Mouse (Mus musculus): Measurements from ENCODE around the gene Tspan14.

Tspan14 gene

DNA sequence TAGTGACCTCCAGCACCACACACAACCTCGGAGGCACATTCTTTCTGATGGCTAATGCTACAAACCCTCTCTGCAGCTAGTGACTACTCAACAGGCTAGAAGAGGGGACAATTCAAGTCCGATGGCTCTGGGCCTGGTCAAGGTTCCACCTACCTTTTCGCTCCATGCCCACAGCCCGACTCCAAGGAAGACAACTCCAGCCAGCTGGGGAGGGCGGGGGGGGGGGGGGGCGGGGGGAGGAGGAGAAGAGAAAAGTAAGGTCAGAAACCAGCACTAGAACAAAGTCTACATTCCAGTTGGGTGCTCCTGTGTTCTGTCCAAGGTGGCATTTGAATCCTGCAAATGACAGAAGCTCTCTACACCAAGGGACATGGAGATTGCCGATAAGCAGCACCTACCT lies 48.1 kb downstream of the Tspan14 start:
- no peak for DNase-seq (ENCODE audit: extremely low read depth, low read depth)

DNA sequence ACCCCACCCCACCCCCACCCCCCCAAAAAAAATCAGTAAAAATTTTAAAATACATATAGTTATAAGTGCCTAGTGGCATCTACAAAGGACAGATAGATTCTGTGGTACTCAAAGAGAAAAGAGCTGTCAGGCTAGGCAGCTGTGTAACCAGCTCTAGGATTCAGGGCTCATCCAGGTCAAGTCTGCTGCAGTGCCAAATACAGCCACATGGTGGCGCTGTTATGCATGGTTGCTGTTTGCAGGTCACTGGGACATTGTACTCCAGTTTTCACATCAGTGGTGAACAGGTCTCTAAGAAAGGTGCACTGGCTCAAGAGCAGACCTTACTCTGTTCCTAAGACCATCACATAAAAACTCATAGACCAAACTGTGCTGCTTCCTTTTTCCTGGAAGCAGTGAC lies 49.0 kb downstream of the Tspan14 start:
- no peak for DNase-seq (ENCODE audit: extremely low read depth, low read depth)

DNA sequence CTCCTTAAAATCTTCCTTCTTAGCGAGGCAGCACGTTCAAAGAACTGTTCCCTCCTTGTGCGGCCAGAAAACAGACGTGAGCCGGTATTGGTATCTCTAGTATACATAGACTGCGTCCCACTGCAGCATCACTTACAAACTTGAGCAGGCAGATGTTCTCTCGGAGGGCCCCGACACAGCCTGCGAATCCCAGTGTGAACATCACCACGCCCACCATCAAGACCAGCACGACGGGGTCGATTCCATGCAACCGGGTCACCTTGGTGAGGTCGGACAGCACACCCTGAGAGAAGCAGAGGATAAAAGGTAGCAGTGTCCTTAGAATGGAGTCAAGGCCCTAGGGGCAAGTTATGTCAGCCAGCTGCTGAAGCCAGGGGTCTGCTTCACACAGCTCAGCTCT lies 49.9 kb downstream of the Tspan14 start:
- no peak for DNase-seq (ENCODE audit: extremely low read depth, low read depth)

DNA sequence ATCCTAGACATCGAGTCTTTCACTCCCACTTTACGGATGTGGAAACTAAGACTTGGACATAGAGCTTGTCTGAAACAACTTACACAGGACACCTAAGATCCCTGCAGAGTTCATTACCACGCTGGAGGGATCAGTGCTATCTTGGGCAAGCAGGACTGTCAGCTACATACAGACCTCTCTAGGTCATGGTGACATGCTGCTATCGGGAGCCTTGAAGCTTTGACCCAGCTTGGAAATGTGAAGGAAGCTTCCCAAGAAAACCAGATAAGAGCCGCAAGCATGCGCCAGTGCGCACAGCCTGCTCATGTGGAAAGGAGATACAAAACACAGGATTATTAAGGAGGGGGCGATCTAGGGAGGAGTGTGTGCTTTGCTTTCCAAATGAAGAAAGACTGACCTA lies 50.8 kb downstream of the Tspan14 start:
- DNase-seq (ENCODE audit: extremely low read depth, low read depth): no peak

DNA sequence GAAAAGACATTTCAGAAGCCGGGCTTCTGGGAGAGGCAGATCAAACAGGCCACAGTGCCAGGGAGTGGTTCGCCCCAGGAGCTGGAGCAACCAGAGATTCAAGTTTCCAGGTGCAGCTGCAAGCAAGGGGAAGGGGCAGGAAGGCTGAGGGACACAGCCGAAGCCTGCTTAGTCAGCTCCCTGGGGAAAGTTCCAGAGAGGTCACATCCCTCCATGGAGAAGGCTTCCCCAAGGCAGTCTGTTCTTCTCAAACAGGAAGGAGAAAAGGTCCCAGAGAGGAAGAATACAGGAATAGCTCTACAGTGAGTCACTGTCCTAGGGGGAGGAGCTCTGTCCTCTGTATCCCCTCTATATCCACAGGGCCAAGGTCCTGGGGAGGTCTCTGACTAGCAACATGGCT lies 51.9 kb downstream of the Tspan14 start:
- DNase-seq (ENCODE audit: extremely low read depth, low read depth): no peak

DNA sequence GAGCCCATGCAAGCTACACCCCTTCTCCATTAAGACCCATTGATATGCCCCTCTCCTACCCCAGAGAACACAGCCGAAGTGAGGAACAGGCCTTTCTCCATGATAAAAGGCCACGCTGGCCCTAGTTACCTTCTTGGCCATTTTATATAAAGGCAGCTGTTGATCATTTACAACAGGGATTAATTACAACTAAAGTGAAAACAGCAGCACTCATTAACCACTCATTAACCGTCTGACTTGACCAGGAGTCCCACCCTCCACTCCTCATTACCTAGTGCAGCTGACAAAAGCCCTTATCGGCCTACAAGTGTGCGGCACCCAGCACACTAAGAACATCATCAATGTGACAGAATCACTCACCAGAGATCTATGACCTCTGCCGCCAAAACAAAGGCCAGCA lies 52.9 kb downstream of the Tspan14 start:
- no peak for DNase-seq (ENCODE audit: extremely low read depth, low read depth)

DNA sequence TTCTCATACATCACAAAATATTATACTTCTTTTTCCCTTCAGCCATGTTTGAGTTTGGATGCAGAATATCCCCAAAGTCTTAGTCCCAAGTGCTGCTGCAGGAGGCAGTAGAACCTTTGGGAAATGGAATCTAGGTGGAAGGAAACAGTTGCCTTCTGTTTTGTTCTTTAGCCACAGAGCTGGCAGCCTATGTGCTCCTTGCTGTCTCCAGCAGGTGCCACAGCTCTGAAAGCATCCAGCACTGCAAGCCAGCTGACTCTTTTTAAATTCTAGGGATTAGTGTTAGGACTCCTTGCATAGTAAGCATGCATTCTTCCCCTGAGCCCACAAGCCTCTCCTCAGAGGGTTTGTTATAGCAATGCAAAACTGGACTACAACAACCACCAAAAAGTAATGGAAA lies 55.1 kb downstream of the Tspan14 start:
- DNase-seq (ENCODE audit: extremely low read depth, low read depth): no peak

DNA sequence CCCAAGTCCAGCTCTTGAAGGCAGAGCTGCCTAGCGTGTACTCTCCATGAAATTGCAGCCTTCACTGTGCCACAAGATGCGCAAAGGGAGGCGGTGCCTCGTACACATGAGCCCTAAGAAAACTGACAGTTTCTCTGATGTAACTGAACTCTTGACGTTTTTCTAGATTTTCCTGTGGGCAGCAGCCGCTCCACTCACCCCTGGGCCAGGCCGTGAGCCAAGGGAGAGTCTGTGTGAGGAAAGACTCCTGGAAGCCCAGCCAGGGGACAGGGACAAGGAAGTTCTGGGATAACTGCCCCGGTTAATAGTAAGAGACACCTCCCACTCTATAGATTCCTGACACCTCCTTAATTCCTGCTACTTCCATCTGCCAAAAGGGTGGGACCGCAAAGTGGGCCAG lies 57.8 kb downstream of the Tspan14 start:
- DNase-seq (ENCODE audit: extremely low read depth, low read depth): no peak

DNA sequence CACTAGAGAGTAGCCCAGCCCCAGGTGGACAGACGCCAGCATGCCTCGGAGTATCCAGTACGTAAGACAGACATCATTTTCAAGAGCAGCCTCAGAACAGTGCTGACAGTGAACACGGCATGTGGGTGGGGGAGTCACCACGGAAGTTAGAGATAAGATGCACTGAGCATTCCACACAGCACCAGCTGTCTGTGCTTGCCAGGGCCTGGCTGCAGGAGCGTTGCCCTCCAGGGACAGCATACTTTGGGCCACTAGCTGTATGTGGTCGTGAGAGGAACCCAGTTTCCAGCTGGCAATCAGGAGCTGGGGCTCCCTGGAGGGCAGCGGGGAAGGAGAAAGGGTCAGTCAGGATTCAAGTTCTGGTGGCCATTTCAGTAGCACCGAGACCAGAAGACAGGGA lies 59.8 kb downstream of the Tspan14 start:
- no peak for DNase-seq (ENCODE audit: extremely low read depth, low read depth)

DNA sequence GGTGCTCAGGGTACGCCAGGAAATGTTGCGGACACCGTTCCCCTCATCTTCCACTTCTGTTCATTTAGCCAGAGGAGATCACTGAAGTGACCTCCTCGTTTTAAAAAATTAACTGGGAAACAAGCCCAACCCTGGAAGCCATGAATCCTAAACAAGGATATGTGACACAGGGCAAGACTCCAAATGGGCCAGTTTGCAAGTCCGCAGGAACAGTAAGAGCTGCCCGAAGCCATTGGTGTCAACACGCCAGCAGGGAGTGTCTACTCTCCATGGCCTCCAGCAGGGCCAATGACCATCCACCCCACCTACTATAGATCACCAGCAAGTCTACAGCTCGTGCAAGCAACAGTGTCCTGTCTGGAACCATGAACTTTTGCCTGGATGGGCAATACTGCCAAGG lies 60.8 kb downstream of the Tspan14 start:
- no peak for DNase-seq (ENCODE audit: extremely low read depth, low read depth)

DNA sequence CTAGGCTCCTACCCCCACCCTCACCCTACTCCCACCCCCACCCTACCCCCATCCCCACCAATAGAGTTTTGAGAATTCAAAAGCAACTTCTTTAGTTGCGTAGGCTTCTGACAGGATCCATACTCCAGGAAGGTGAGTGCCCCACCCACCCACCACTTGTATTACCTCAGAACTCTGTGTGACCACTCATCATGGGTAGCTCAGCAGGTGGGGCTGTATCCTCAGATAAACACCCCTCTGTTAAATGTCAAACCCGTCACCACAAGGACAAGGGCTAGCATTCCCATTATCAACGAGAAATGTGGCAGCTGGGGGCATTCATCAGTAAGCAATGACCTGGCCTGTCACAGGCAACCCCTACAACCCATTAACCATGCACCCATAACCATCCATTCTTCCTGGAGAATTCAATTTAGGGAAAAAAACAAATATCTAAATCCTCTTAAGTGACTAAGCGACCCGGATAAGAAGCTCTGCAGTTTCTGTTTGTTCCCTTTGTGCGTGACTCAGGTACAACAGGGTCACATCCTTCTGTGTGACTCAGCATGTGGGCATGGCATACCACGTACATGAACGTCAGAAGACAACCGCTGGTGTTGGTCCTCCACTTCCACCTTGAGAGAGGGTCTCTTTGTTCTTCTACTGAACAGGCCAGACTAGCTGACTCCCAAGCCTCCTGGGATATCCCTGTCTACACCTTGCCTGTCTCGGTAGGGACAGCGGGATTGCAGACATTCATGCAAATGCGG lies 64.1 kb downstream of the Tspan14 start:
- DNase-seq (ENCODE audit: extremely low read depth, low read depth): no peak

DNA sequence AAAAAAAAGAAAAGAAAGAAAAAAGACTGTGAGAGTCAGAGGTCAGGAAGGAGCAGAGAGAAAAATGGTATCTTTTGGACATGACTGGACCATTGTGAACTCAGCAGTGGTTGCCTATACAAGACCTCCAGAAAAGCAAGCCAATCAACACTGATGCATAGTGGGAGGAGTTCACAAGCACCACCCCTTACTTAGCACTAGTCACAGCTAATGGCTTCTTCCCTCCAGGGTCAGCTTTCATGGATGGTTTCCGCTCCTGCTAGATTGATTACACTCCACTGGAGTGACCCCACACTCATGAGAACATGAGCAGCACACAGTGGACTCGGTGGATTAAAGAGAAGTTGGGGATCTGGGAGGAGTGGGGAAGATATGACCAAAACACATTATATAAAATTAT lies 66.3 kb downstream of the Tspan14 start:
- no peak for DNase-seq (ENCODE audit: extremely low read depth, low read depth)

DNA sequence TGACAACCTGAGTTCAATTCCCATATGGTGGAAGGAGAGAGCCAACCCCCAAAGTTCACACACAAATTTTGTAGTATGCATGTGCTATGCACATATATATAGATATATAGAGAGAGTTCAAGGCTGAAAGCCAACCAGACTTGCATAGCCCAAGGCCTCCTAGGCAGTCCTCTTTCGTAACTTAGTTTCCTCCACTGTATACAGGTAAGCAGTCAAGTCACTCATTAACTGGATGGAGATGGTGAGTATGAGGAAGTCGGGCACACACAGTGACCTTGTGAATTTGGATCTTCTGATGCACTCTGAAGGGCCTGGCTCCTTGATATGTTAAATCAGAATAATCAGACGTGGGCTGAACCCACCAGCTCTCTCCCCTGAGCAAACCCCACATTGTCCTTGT lies 68.7 kb downstream of the Tspan14 start:
- DNase-seq (ENCODE audit: extremely low read depth, low read depth): no peak

DNA sequence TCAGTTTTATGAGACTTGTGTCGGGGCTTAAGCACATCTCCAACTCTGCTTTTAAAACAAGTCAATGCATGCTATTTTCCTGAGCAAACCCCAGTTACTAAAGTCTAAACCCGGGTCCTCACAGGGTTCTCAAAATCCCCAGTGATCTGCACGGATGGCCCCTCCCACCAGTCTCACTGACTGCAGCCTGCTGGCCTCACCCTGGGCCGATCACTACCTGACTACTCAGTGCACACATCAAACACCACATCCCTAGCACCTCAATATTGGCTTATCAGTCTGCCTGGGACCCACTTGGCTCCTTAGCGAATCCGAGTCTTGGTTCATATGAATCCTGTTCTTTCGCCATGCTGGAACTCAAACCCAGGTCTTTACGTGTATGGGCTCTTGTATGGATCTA lies 70.9 kb downstream of the Tspan14 start:
- no peak for DNase-seq (ENCODE audit: extremely low read depth, low read depth)

DNA sequence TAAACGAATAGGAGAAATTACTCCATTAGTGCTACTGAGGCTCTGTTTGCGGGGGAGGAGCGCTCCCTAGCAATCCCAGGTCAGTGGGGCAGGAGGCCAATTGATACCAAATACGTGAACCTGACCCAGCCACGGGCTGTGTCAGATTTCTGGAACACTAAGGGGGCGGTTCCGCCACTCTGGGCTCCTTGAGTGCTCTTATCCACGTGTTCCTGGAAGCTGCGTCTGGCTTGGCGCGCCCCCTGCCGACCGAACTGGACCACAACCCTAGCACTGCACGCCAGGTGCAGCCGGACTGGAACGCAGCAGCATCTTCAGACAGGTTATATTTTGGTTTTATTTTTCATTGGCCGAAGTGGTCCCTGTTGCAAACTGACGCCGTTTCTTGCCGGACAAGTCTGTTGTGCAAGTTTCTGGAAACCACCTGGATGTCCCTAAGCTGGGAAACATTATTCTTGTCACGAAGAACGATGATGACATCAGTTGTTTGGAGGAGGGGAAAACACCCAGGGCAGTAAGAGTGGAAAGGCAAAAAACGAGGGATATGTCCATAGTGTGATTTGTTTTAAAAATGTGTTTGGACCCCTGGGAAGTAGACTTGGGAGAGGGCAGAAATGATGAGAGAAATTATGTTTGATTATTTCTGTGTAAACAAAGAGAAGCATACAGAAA lies 71.9 kb downstream of the Tspan14 start:
- peak; percentile 22 for DNase-seq (ENCODE audit: extremely low read depth, low read depth)

DNA sequence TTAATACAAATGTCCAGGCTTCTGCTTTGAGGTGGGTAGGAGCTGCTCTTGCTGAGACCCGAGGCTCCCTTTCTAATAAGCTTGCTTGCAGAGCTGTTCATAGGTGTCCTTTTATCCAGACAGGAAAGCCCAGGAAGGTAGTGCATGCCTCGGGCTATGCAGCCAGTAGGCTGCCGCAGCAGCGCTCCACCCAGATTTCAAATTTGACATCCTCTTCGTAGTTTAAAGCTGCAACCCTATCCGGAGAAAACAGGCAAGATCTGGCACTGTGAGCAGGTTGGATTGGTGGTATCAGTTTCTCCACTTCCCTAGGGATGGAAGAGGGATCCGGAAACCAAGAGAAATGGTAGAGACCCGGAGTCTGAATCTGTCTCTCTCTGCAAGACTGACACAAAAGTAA lies 72.7 kb downstream of the Tspan14 start:
- DNase-seq (ENCODE audit: extremely low read depth, low read depth): no peak

DNA sequence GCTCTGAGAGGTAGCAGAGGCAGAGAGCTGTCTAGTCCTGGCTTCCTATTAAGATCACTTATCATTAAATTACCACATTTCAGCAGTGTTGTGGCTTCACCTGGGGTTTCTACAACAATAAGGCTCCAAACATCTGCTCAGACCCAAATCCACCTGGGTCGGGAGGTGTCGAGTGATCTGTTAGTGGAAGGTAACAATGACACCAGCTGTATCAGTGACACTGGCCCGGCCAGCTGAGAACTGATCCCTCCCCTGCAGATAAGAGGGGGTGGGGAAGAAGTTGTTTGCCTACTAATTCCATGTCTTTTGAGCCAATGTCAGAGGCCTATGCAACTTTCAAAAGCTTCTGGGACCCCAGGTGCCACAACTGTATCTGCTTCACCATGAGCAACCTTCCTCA lies 73.4 kb downstream of the Tspan14 start, which contains the start of gene Sh2d4b:
Gene Sh2d4b (minus strand): TSS at position 71 of the 400 bp plus-strand sequence.
- DNase-seq (ENCODE audit: extremely low read depth, low read depth): no peak

DNA sequence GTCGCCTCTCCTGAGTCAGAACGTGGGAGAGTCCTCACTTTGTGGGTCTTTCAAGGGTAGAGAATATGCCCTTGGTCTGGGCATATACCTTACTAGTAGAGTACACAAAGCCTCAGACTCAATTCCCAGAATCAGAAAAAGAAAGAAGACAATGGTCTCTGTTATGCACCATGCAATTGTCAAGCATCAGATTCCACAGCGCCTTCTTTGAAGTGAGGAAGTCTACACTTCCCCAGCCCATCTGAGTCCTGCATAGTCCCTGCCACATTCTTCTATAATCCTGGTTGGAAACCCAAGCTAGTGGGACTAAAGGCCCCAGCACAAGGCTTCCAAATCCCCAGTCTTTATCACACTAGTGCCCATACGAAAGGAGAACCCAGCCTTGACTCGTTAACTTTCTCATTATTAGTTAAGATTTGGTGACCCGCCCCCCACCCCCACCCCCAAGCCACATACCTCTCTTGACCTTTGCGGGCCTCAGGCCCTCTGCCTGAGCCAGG lies 74.2 kb downstream of the Tspan14 start:
- no peak for DNase-seq (ENCODE audit: extremely low read depth, low read depth)

DNA sequence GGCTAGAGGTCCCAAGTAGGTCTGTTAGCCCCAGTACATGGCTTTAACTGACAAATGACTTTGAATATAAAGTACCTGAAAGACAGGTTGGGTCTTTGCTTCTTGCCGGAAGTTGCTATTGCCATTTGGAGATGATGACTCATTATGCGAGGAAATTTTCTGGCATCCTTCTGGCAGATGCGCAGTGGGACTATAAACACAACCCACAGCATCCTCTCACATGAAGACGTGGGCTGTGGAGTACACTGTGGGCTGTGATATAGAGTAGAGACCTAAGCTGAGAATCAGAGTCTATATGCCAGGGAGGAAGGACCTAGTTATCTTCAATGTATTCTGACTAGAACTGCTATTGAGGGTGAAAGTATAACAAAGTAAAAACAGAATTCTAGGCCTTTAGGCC lies 75.1 kb downstream of the Tspan14 start:
- DNase-seq (ENCODE audit: extremely low read depth, low read depth): no peak

DNA sequence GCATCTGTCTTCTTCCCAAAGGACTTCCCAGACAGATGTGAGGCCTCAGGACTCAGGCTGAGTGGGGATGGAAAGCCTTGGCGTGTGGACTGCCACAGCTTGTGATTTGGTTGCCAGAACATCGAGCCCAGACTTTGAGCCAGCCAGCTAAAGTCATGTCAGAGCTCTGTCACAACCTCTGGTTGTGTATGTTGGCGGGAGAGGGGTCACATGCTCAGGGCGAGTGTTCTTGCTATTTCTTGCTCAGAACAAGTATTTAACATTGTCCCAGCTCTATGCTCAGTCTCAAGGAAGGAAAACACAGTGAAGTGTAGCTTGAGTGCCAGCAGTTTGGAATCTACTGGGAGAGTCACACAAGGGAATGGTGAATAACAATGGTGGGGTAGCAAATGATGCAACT lies 76.9 kb downstream of the Tspan14 start:
- DNase-seq (ENCODE audit: extremely low read depth, low read depth): no peak

DNA sequence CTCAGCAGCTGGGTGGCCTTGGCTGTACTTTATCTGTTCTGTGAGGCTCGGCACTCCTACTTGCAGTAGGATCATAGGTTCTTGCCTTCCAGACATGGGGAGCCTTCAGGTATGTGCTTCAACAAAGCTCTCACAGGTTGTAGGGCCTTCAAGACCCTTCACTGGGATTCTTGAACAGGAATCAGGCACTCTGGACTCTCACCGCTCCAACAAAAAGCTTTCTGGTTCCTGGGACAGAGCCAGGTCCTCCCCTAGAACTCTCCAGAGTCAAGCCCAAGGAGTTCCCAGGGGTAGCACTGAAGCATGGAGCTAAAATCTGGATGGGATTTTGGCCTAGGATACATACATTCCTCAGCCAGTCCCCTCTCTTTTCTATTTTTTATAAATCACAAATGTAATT lies 77.4 kb downstream of the Tspan14 start:
- no peak for DNase-seq (ENCODE audit: extremely low read depth, low read depth)

DNA sequence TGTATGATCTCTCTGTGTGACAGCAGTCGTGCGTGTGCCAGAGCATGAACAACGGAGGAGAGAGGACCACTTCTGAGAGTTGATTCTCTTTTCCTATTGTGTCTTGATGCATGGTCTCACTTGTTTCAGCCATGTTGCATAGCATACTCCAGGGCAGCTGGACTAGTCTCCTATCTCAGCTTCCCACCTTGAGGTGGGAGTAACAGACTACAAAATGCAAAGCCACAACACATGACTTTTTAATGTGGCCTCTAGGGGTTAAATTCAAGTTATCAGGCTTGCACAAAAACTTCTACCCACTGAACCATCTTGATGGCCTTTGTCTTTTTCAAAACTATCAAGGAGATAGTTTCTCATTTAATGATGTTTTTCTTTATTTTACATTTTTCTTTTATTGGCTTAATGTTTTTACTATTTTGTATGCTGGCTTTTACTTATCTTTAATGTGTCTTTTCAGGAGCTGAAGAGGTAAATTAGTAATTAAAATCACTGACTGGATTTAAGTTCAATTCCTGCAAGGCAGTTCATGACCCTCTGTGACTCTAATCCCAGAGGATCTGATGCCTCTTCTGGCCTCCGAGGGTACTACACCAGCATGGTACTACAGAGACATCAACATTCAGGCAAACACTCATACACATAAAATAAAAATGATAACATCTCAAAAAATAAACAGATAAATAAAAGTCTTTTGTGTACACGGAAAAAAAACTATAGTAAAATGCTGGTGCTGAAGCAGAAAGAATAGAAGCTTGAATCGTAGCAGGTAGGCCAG lies 80.0 kb downstream of the Tspan14 start:
- DNase-seq (ENCODE audit: extremely low read depth, low read depth): peak; percentile 24

Measured in MEL-GATA-1-ER (cell line).